13 mouse cellular contexts compared by ENCODE assay signal in genomic region chr13:32657583-32657982, GRCm38 (mm10).
"Had no signal": no experiment of that assay in that cellular context is flagged by ENCODE, and none has a peak within 500 bp of the region (broad histone marks: within the 10 kb centered on the region; RNA-seq: fewer than 3 reads in every experiment).

No protein-coding gene starts in this region.

- H3K4me2 ChIP-seq: limb, embryonic 13.5 days; neural tube, embryonic 12.5 days; stomach, embryonic 15.5 days had no signal

- H3K4me3 ChIP-seq: limb, embryonic 13.5 days; midbrain, embryonic 10.5 days; neural tube, embryonic 12.5 days; stomach, embryonic 15.5 days had no signal

- DNase-seq: kidney, adult 9 months; kidney, postnatal 10 days; left cerebral cortex, postnatal 4 days; lung, adult 18-20 months; lung, postnatal 10 days; lung, postnatal 4 days; midbrain, embryonic 14.5 days; thymus, postnatal 36 days had no signal

- H3K36me3 ChIP-seq: limb, embryonic 13.5 days; midbrain, embryonic 10.5 days; neural tube, embryonic 12.5 days; stomach, embryonic 15.5 days had no signal

- H3K27ac ChIP-seq: limb, embryonic 13.5 days; liver, embryonic 14.5 days; midbrain, embryonic 10.5 days; neural tube, embryonic 12.5 days; stomach, embryonic 15.5 days had no signal

- H3K4me1 ChIP-seq: midbrain, embryonic 10.5 days; neural tube, embryonic 12.5 days; stomach, embryonic 15.5 days had no signal

- H3K9me3 ChIP-seq: limb, embryonic 13.5 days; midbrain, embryonic 10.5 days; neural tube, embryonic 12.5 days; stomach, embryonic 15.5 days had no signal

- H3K27me3 ChIP-seq: limb, embryonic 13.5 days; neural tube, embryonic 12.5 days; stomach, embryonic 15.5 days had no signal

- H3K9ac ChIP-seq: limb, embryonic 13.5 days; liver, embryonic 14.5 days; neural tube, embryonic 12.5 days; stomach, embryonic 15.5 days had no signal
